Mouse (Mus musculus) cerebellum, adult 9-11 months (tissue): ENCODE data around the gene Chrm5.

ENCODE experiments used
- DNase-seq: peaks from one replicate; pipeline ENCODE4 v3.0.0; 2022

Gene Chrm5

DNA sequence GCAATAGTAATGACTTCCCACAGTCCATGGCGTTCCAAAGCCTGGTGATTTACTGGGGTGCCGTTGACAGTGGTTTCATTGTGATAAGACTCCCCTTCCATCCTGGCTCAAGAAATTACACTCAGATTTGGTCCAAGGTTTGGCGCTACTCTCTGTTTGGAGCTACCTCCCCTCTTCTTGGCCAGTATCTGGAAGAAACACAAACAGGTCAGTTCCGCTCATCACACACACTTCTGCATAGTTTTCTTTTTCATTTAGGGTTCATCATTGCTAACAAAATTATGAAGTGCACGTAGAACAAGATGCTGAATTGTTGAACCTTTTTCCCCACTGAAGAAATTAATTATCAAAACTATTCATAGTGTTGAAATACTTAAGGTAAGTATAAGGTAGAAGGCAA is at the start of gene Chrm5:
Gene Chrm5, minus strand, starts transcription at position 101 of the 400 bp plus-strand sequence.
- DNase-seq, result no peak

DNA sequence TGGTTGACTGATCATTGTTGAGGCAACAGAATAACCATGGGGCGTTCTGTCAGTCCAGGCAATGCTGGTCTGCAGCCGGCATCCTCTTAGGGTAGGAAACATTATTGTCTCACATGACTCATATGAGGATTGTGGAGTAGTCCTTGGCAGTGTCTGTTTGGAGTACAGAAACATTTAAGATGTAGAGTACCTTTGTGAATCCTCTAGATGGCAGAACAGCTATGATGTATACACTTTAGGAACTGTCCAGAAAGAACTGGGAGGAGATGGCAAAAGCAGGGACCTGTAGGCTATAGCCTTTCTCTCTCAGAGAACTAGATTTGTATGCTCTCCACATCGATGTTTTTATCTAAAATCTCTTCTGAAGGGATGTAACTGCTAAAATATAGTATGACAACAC is 46.4 kb upstream of the Chrm5 start:
- no peak for DNase-seq

DNA sequence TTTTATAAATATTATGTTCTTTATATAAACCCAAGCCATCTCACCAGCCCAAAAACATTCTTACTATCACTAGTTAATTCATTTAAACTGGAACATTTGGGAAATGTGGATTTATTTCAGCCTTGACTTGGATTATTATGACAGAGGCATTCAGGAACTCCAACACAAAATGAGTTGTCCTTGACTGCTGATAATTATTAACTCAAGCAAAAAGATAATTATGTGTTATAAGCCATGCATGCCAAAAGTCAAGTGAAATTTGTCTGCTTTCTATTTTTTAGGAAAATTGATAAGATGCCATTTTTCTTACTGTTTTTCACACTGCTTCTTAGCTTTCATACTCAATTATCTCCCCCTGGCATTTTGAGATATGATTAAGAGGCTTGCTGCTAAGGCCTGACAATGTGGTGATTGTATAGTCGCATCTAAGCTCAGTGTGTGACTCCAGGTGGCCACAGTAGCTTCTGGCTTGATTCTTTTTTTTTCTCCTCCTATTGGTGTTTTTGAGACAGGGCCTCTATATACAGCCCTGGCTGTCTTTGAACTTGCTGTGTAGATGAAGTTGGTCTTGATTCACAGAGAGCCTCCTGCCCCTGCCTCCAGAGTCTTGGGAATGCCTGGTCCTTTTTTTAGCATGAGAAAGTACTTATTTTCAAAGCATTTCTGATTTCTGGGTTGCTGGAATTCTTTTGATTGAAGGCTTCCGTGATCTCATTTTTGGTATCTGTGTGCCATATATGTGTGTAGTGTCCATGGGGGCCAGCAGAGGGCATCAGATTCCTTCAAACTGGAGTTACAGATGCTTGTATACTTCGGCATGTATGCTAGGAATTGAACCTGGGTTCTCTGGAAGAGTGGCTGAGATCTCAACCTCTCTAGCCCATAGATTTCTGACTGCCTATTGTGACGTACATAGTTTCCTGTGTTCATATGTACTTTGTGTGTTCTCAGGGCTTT is 40.2 kb upstream of the Chrm5 start:
- DNase-seq, result no peak

DNA sequence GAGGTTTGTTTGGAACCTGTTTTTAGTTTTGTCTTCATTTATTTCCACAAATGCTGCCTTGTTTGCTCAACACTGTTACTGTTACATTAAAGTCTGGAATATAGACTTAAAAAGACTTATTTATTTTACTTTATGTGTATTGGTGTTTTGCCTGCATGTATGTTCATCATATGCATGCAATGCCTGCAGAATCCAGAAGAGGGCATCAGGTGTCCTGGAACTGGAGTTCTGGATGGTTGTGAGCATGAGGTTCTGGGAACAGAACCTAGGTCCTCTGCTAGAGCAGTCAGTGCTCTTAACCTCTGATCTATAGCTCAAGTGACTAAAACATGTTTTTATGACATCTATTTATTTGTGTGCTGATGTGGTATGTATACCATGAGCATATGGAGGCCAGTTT is 38.0 kb upstream of the Chrm5 start:
- DNase-seq, result no peak

DNA sequence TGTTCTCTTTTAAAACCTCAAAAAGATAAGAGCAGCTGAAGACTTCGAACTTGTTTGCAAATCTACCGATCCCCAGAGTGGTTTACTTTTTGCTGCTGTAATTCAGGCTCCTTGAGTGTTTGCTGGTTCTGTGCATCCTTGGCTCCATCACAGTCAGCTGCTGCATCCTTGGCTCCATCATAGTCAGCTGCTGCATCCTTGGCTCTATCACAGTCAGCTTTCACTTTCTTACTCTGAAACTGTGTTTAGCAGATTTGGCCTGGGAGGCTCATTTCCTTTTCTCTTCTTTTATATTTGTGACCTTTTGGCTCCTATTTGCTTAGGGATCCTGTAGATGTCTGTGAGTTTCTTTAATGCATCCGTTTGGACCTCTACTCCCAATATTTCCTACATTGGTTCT is 36.6 kb upstream of the Chrm5 start:
- DNase-seq, result no peak

DNA sequence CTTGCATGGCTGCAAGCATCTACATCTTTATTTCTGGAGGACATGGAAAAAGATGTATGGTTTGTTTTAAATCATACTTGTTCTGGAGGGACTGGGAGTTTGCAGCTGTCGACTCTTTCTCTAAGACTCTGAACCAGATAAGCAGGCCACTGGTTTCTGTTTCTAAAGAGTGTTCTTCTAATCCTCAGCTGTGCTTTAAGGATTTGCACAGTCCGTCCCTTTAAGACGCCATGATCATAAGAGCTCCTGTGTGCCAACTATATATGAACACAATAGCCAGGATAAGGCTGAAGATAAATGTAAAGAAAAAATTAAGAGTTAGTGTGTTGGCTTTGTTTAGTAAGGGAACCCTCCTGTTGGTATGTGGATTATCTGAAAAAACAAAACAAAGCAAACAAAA is 36.2 kb upstream of the Chrm5 start:
- no peak for DNase-seq

DNA sequence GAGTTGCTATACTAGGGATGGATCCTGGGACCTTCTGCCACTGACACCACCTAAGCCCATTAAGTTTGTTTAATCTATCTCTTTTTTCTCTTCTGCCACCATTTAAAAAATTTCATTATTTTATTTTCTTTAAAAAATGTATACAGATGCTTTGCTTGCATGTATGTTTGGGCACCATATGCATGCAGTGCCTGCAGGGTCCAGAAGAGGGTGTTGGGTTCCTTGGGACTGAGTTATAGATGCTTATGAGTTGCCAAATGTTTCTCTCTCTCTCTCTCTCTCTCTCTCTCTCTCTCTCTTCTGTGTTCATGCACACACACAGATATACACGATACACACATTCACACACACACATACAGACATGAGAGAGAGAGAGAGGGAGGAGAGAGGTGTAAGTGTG is 32.5 kb upstream of the Chrm5 start:
- no peak for DNase-seq

DNA sequence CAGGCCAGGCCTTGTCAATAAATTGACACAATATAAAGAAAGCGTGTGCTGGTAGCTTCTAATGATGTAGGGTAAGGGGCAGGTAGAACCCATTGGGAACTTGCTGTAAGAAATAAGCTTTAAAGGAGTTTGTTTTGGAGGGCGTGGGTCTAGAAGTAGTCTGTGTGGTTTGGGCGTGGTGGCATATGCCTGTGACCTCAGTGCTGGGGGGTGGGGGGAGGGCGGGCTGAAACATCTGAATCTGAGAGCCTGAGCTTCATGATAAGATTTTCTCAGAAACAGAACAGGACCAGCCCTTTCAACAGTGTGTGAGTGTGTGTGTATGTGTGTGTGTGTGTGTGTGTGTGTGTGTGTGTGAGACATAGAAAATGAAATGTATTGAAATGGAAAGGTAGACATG is 29.6 kb upstream of the Chrm5 start:
- DNase-seq, result no peak

DNA sequence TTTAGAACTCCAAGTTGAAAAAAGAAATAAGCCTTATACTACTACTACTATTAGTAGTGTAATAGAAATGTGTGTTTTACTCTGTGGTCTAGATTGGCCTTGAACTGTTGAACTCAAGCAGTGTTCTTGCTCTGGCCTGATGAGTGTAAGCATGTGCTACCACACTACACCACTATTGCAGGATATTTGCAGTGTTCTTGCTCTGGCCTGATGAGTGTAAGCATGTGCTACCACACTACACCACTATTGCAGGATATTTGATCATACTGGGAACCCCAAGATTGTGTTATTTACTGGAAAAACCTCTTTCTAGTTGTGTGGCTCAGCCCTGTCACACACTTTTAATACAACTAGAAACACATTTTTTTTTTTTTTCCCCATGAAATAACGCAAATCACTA is 26.9 kb upstream of the Chrm5 start:
- DNase-seq, result no peak

DNA sequence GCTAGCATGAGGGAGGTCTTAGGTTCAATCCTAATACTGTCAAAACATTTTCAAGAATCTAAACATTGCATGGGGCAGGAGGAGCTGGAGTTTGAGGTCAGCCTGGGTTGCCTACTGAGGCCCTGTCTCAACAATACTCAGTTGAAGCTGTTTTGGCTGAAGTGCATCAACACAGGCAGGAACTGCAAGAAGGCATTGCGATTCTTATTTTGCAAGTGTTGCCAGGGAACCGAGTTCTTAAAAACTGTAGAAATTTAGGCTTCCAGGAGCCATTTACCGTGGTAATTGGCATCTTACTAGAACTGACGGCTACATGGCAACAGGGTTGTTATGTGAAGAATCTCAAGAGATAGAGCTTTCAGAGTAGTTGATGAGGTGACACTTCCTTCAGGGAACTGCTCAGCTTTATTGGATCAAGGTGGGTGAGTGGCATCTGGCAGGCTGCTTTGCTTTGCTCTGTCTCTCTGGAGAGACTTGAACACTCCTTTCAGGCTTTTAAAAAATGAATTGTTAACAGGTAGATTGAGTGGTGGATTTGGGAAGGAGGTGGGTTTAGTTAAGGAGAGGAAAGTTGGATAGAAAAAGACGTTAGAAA is 26.4 kb upstream of the Chrm5 start:
- no peak for DNase-seq

DNA sequence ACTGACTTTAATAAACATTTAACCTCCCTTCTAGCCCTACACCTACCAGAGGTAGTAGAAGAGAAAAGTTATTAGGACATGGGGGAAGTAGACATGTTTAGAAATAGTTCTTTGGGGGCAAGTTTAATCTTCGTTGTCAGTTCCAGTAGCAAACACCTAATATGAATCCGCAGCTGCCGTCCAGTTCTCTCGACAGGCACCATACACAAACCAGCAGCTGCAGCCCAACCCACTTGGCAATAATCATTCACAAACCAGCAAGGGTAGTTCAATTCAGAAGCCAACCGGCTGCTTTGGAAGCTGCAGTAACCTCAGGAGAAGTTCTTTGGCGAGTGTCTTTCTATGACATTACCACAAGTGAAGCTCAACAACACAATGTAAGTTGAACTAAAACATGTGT is 23.4 kb upstream of the Chrm5 start:
- no peak for DNase-seq

DNA sequence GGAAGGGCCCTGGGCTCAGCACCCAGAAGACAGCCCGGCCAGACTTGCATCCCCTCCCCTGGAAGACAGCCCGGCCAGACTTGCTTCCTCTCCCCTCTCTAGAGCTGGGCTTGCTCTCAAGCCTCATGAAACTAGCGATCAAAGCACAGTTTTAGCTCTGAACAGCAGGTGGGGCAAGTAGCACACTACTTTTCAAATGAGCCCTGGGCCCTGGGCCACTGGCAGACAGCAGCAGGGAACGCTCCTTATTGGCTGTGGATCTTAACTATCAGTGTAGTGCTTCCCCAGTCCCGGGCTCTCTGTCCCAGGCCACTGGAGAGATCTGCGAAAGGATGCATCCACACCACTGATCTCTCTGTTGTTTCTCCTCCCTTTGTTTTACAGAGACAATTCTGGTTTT is 20.6 kb upstream of the Chrm5 start:
- peak; percentile 50 for DNase-seq

DNA sequence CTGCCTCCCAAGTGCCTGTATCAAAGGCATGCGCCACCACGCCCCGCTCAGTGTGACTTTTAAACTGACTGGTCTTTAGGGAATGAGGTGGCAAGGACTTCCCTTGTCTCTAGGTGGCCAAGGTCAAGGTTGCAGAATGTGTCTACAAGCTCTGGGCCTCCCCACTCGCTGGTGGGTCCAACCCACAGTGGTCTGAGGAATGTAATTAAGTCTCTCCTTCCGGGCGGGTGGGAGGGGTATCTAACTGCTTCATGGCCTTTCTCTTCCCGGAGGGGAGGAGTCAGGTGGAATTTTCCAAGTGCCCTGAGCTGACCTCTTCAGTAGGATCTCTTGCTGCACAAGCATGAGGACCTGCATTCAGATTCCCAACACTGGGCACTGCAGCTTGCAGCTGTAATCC is 17.3 kb upstream of the Chrm5 start:
- no peak for DNase-seq

DNA sequence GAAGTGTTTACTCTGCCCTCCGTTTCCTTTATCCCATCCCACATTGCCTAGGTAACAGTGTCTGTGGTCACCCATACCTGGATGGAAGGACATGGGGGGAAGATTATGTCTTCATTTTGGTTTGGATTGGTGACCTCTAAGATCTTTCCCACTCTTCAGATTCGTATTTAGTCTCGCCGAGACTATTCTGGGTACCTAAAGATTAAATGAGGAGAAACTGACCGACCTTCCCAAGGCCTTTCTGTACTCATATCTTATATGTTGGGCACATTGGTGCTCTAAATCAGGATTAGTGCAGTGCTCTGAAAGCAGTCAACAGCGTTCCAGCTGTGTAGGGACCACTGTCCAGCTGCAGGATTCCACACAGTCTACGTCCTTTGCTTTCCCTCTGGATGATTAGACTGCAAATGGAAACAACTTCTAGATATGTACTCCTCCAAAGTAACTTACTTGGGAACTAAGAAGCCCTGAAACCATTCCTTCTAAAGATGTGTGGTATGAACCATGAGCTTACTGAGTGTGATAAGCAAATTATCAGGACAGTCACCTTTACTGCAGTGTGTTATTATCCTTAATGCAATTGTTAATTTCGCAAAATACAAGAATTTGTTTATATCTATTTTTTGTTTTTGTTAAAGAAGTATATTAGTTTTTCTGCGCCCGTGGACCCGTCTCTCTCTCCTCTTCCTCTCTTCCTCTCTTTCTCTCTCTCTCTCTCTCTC is 13.1 kb upstream of the Chrm5 start:
- DNase-seq, result no peak

DNA sequence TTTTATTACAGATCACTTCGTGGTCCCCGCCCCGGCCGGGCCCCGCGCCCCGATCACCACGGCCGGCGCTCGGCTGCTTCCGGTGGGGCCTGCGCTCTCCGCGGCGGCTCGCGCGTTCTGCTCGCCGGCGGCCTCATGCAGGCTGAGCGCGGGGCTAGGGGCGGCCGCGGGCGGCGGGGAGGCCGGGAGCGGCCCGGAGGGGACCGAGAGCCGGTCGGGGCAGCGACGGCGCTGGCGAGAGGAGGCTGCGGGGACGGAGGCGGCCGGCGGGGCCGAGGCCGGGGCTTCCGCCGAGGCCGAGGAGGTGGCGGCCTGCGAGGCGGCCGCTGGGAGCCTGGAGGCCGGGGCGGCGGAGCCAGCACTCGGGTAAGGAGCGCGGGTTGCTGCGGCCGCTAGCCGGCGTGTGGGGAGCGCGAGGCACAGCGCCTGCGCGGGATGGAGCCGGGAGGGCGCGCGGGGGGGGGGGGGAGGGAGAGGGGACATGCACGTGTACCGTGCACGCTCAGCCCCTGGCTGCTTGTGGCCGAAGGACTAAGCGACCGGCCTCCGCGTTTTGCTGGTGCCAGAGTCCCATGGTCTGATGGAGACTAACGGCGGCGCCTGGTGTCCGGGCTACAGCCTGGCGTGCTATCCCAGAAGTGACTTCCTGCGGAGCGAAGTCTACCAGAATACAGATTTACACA is 12.4 kb upstream of the Chrm5 start, which contains the start of gene Aven:
Gene Aven, plus strand, starts transcription at position 109 of the 683 bp plus-strand sequence.
- peak; percentile 90 for DNase-seq

DNA sequence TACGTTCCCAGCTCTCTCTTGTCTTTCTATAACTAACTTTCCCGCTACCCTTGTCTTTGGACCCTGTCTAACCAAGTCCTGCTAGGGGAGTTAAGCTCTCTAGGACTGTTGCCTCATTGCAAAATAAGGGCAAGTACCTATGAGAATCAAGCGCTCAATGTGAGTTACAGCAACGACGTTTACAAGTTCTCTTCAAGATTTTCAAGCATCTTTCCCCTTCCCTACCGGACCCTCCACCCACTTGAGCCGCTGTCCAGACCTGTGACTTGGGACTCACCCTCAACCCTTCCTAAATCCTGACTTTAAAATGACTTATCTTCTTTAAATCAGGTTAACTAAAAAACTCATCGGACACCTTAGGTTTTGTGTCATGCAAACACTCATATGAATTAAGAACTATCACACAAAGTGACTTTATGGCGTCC is 11.9 kb upstream of the Chrm5 start:
- DNase-seq, result no peak

DNA sequence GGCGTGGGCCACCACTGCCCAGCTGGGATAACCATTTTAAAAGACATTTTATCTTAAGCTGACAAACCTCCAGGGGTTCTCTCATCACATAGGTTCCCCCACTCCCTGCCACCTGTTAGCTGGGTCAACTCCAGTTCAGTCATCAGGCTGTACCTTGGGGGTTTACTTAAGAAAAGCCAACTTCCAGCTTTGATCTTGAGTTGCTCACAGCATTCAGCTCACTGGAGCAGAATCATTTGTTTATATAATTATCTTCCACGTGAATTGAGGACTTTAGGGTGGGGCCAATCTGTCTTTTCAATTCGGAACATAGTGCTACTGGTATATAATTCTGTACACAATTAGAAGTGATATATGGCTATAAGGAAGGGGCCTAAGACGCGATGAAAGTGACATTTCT is 11.1 kb upstream of the Chrm5 start:
- peak; percentile 26 for DNase-seq

DNA sequence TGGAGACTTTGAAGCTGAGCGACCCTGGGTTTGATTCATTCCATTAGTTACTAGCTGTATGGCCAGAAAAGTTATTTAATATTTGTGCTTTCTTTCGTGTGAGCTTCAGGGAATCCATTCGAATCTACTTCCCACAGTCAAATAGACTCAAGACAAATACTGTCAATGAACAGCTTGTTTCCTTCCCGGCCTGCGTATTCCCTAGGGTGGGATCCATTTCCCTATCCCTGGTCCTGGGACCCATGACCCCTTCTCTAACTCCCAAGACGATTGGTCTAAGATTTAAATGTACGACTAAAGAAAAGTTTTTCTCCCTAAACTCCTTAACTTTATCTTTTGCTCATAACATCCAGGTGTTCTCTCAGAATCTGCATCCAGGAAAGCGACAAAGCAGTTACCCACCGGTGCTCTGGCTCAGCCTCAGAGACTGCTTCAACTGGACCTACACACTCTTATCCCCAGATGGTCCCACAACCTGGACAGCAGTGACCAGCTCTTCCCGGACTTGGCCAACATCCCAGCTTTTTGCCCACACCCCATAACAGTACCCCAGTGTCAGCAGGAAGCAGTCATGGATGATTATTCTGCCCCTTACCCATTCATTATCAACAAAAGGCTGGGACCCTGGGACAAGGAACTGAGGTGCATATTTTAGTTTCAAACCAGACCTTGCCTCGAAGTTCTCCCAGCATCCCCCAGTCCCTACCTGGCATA is 10.1 kb upstream of the Chrm5 start:
- peak; percentile 17 for DNase-seq

DNA sequence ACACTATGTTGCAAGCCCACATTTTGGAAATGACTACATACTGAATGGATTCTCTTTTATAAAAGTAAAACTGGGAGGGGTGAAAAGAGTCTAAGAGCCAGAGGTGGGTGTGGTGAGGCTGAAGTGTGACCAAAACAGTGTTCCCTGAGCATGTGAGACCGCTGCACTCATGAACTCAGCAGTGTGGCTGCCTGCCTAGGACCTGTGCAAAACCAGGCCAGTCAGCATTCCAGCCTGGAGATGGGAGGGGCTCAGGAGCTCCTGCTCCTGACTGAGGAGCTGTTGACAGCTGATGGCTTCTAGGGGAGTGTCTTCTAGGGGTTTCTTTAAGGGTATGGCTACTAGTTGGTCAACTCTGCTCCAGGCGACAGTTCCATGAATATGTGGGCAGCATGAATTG is 4.3 kb upstream of the Chrm5 start:
- no peak for DNase-seq

DNA sequence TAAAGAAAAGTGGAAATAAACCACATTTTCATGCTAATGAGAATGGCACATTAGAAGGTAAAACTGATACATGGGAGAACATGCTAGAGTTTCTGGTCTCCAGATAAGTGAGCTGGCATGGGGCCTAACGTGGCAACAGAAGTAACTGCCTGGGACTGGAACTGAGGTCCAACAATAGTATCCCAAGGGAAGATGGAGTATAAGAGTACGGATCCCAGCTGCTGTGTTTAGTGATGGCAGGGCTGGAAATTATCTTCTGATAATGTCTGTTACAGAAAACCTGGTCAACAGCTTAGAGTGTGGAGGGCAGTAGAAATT is 2.7 kb upstream of the Chrm5 start:
- no peak for DNase-seq

DNA sequence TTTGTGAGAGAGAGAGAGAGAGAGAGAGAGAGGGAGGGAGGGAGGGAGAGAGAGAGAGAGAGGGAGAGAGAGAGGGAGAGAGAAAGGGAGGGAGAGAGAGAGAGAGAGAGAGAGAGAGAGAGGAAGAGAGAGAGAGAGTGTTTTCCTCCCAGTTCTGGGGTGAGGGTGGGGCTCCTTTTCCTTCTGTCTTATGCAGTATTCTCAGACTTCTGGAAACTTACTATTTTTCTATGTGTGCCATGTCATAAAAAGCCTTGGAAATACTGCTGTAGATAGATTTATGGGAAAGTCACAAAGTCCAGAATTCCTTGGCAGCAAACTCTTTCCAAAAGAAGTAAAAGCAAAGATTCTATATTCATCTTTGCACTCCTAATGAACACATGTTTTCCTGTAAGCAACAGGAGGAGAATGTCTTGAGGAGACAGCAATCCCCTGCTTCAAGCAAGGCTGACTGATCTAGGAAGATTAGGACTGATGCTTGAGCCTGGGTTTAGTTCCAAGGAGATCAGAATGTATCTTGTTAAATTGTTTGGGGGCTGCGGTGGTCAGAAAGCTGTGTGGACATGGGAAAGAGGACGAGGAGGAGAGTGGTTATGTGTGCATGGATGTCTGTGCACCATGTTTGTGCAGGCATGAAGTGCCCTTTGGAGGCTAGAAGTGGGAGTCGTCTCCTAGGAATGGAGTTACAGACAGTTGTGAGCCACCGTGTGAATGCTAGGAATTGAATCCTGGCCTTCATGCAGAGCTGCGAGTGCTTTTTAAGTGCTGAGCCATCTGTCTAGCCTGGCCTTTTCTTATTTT is 2.2 kb upstream of the Chrm5 start:
- no peak for DNase-seq

DNA sequence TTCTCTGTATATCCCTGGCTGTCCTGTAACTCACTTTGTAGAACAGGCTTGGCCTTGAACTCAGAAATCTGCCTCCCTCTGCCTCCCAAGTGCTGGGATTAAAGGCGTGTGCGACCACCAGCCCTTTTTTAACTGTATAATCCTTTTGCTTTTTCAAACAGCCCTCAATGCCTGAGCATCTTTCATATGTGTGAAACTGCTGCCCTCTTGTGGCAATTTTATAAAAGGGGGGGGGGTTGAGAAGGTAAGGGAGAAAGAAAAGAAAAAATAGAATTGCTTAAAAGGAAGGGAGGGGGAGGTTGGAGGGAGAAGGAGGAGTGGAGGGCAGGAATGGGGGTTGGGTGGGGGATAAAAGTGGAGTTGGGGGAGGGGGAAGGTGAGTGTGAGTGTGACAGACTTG is 995 bp upstream of the Chrm5 start:
- DNase-seq, result no peak
